Mouse (Mus musculus): ENCODE measurements at regions not wholly inside any gene's neighbourhood (a gene's known extent, or its start where the extent isn't known, plus 50 kb on each side); places are given as distances from the start of the nearest gene placed in this dataset.

GRCm38 (mm10) chr16:60941767-60942166, 336.4 kb upstream of the Epha6 start:
- peak; percentile 20 for DNase-seq (ENCODE audit: low read depth, low spot score)

Data from WW6 (cell line).